8 mouse cellular contexts compared by ENCODE assay signal in genomic region chr10:108161261-108162256, GRCm38 (mm10). TPM values are rescaled to one million over a fixed set of nuclear protein-coding genes. Genes with fewer than 3 reads are reported as not detected.
DNase-seq lines count a peak whose midpoint lies in the region; ATAC-seq and TF ChIP-seq lines count a peak whose summit lies in the region.

Gene Ppp1r12a (plus strand): TSS chr10:108162193.

- peak; percentile 93 for DNase-seq in 416B (ENCODE audit: low read depth)
- DNase-seq in heart, adult 9 months (ENCODE audit: low spot score in 2 of 2): peak; percentile 95 to 97
- DNase-seq in liver: peak; percentile 96
- DNase-seq in spleen, postnatal 4 days (ENCODE audit: low spot score in 2 of 2): peak; percentile 95 to 98

- peak within 1 kb of the TSS; percentile 99 for H3K27ac ChIP-seq in bone marrow, adult 2 months (ENCODE audit: control insufficient read depth, insufficient read depth, low read depth, low read length, poor library complexity)
- peak within 1 kb of the TSS; percentile 99 for H3K27ac ChIP-seq in embryonic facial prominence, embryonic 15.5 days (replicated peaks)
- peak within 1 kb of the TSS; percentile 99 for H3K27ac ChIP-seq in kidney, embryonic 15.5 days

- under 1% methylated on average over 85 of the region's 89 CpGs for WGBS in bone marrow, adult 2 months
- WGBS in embryonic facial prominence, embryonic 15.5 days: under 1% methylated on average over 86 of the region's 89 CpGs
- whole genome bisulfite sequencing in kidney, embryonic 15.5 days: under 1% methylated on average over 83 of the region's 89 CpGs

- H3K36me3 ChIP-seq in embryonic facial prominence, embryonic 15.5 days: no peaks in the 10 kb centered on the region
- no peaks in the 10 kb centered on the region for H3K36me3 ChIP-seq in kidney, embryonic 15.5 days

- peak within 1 kb of the TSS; percentile 91 for H3K4me3 ChIP-seq in bone marrow, adult 2 months (replicated peaks; ENCODE audit: control insufficient read depth, low read depth, low read length)
- peak within 1 kb of the TSS; percentile 97 for H3K4me3 ChIP-seq in embryonic facial prominence, embryonic 15.5 days (replicated peaks)
- H3K4me3 ChIP-seq in kidney, embryonic 15.5 days (replicated peaks): peak within 1 kb of the TSS; percentile 100

- peak within 1 kb of the TSS; percentile 61 for H3K4me2 ChIP-seq in embryonic facial prominence, embryonic 15.5 days (replicated peaks)
- H3K4me2 ChIP-seq in kidney, embryonic 15.5 days: peak within 1 kb of the TSS; percentile 60

- peak within 1 kb of the TSS; percentile 98 for H3K9ac ChIP-seq in embryonic facial prominence, embryonic 15.5 days
- H3K9ac ChIP-seq in kidney, embryonic 15.5 days: peak within 1 kb of the TSS; percentile 99

- TF ChIP-seq CTCF in bone marrow, adult 2 months (IDR thresholded peaks at IDR 0.05; ENCODE audit: control insufficient read depth, insufficient read depth, low read length): no peak

- peak; percentile 89; the same call in 1 of the 2 replicates for TF ChIP-seq POLR2A in bone marrow, adult 2 months (IDR thresholded peaks at IDR 0.05; ENCODE audit: borderline replicate concordance, control insufficient read depth, low read depth, low read length)

- no peaks in the 10 kb centered on the region for H3K9me3 ChIP-seq in embryonic facial prominence, embryonic 15.5 days (replicated peaks)
- no peaks in the 10 kb centered on the region for H3K9me3 ChIP-seq in kidney, embryonic 15.5 days (replicated peaks)

- ATAC-seq in embryonic facial prominence, embryonic 15.5 days (ENCODE audit: insufficient number of reproducible peaks, low FRiP score, low TSS enrichment, low read depth): peak; percentile 95
- peak; percentile 97 for ATAC-seq in kidney, embryonic 15.5 days (replicated peaks; ENCODE audit: low FRiP score)
- ATAC-seq in monocyte, adult 5-6 weeks (replicated peaks; ENCODE audit: insufficient number of reproducible peaks, low FRiP score, low TSS enrichment, poor library complexity, severe bottlenecking): peak; percentile 72

- peaks cover 2% of the 10 kb centered on the region; the same call in 1 of the 2 replicates for H3K4me1 ChIP-seq in bone marrow, adult 2 months (ENCODE audit: control insufficient read depth, insufficient read depth, low read length)
- H3K4me1 ChIP-seq in embryonic facial prominence, embryonic 15.5 days: peaks cover 15% of the 10 kb centered on the region
- peaks cover 22% of the 10 kb centered on the region for H3K4me1 ChIP-seq in kidney, embryonic 15.5 days

- H3K27me3 ChIP-seq in embryonic facial prominence, embryonic 15.5 days: no peaks in the 10 kb centered on the region
- H3K27me3 ChIP-seq in kidney, embryonic 15.5 days: no peaks in the 10 kb centered on the region

RNA-seq across cellular contexts. Expression of gene Ppp1r12a, which starts in this region (rescaled TPM):
- polyA plus RNA-seq in bone marrow, adult 2 months (2011; ENCODE audit: insufficient read depth, insufficient read length, low replicate concordance, missing spikeins): 42.8 and 68.6 TPM in 2 replicates
- polyA plus RNA-seq in embryonic facial prominence, embryonic 15.5 days (2015; fragmentation: Nextera tagmentation; extraction: Ambion mirVana): 81.6 and 83.9 TPM in 2 replicates
- polyA plus RNA-seq in kidney, embryonic 15.5 days (2015; fragmentation: Nextera tagmentation; extraction: Ambion mirVana): 87.2 and 94.4 TPM in 2 replicates
- total RNA-seq in monocyte, adult 5-6 weeks (2017): 397 to 532 TPM (median 436 TPM) in 3 replicates

Comparison
In these comparisons a context has a peak if more than half of its experiments do, and no peak if none do; other contexts are left out.
1. Peak in every context shown above with its lines: DNase-seq, ATAC-seq, H3K4me3 ChIP-seq and H3K27ac ChIP-seq.